Mouse (Mus musculus) G1E (cell line): Measurements from ENCODE around the gene Smox.

Experiments used
- CTCF ChIP-seq: IDR thresholded peaks from 2 replicates; pipeline ENCODE4 v1.5.1; 2012; ENCODE audit warnings: low read depth, low read length, inconsistent platforms, mixed read lengths
- GATA1 ChIP-seq: IDR thresholded peaks from 2 replicates; pipeline ENCODE4 v1.6.1; 2012; ENCODE audit warnings: borderline replicate concordance, low read length, inconsistent platforms, mixed read lengths
- TAL1 ChIP-seq: conservative IDR thresholded peaks from 2 replicates; pipeline ENCODE4 v1.6.1; 2012; ENCODE audit warnings: low read depth, low read length, inconsistent platforms, mixed read lengths

DNA sequence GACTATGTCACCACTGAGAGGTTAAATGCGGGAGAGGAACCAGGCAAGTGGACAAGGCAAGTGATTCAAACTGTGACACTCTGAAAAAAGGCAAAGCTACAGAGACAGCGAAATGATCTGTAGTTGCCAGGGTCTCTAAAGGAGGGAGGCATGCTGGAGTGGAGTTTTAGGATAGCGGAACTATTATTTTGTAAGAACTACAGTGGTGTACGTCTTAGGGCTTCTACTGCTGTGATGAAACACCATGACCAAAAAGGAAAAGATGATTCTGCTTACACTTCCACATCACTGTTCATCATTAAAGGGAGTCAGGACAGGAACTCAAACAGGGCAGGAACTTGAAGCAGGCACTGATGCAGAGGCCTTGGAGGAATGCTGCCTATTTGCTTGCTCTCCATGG, 12.4 kb upstream of the Smox start:
- TF ChIP-seq GATA1 (no peak), CTCF (no peak), TAL1 (no peak)
